Mouse (Mus musculus) hindbrain, embryonic 15.5 days (tissue): ENCODE results near the gene Gm42688. TPM values are rescaled to one million over a fixed set of nuclear protein-coding genes. Genes with fewer than 3 reads are reported as not detected.

Experiments used
- ATAC-seq: fragments of 200-750 bp; cut with Nextera tagmentation; 2 replicates; pipeline ENCODE4 v1.8.0; 2017; ENCODE audit warnings: low read depth, moderate number of reproducible peaks, moderate TSS enrichment; ENCODE audit not compliant: low FRiP score
- H3K27ac ChIP-seq: fragments of 300-500 bp; sonication (generic); replicated peaks from 2 replicates; pipeline ENCODE4 v1.5.1; 2015; ENCODE audit warnings: mild to moderate bottlenecking, inconsistent platforms
- H3K27me3 ChIP-seq: fragments of 300-500 bp; sonication (generic); 2 replicates; pipeline ENCODE4 v1.6.1; 2015; ENCODE audit warnings: control low read depth, inconsistent platforms
- H3K36me3 ChIP-seq: fragments of 300-500 bp; sonication (generic); 2 replicates; pipeline ENCODE4 v1.6.1; 2015; ENCODE audit warnings: control low read depth, inconsistent platforms
- H3K4me1 ChIP-seq: fragments of 300-500 bp; sonication (generic); replicated peaks from 2 replicates; pipeline ENCODE4 v1.6.1; 2015; ENCODE audit warnings: control low read depth, inconsistent platforms
- H3K4me2 ChIP-seq: fragments of 300-500 bp; sonication (generic); 2 replicates; pipeline ENCODE4 v1.6.1; 2015; ENCODE audit warnings: moderate library complexity, mild to moderate bottlenecking, inconsistent platforms
- H3K4me3 ChIP-seq: fragments of 300-500 bp; sonication (generic); 2 replicates; pipeline ENCODE4 v1.5.1; 2015; ENCODE audit warnings: mild to moderate bottlenecking, inconsistent platforms
- H3K9ac ChIP-seq: fragments of 300-500 bp; sonication (generic); 2 replicates; pipeline ENCODE4 v1.6.1; 2015; ENCODE audit warnings: inconsistent platforms
- H3K9me3 ChIP-seq: fragments of 300-500 bp; sonication (generic); 2 replicates; pipeline ENCODE4 v1.6.1; 2016; ENCODE audit warnings: control low read depth, inconsistent platforms
- WGBS: fragments of 180-500 bp; shearing (Covaris S2); methylation state at CpG from one replicate; pipeline ENCODE4 v1.1.7; 2015; 5-methylcytosine and 5-hydroxymethylcytosine counted together
- polyA plus RNA-seq: library from polyadenylated mRNA; unstranded; fragments of >200 nt; fragmentation: Nextera tagmentation; extraction: Ambion mirVana; gene quantifications from 2 replicates; pipeline ENCODE4 v1.2.1, GENCODE M21; 2015

Gene Gm42688
- polyA plus RNA-seq, 1 experiment from 2014 or later, result 6.0 TPM

DNA sequence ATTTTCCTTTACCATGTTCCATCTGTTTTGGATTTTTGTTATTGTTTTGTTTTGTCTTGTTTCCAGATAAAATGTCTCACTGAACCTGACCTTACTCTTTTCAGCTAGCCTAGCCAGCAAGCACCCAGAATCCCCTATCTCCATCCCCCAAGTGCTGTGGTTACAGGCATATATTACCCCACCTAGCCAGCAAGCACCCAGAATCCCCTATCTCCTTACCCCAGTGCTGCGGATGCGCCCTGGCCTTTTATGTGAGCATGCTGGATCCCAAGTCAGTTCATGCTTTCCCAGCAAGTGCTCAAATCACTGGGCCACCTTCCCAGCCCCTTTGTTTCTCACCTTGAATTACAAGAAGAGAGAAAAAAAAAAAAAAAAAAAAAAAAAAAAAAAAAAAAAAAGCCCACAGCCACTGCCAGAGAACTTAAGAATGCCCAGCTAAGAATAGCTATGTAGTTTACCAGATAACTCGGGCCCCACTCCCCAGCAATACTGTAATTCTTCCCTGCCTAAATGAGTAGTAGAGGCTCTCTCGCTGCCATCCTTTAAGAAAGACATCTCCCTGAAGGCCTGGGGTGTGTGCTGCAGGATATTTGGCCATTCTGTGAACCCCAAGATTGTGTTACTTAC is 10.2 kb downstream of the Gm42688 start:
- Histone ChIP-seq H3K36me3 (peaks cover 2% of the 10 kb centered on the region; the same call in 1 of the 2 replicates), H3K9me3 (no peaks in the 10 kb centered on the region), H3K4me1 (peaks cover 43% of the 10 kb centered on the region), H3K9ac (no peak overlapping the region), H3K27me3 (no peaks in the 10 kb centered on the region), H3K27ac (no peak overlapping the region), H3K4me2 (no peak overlapping the region), H3K4me3 (no peak overlapping the region)
- ATAC-seq, result no peak
- 88% methylated on average over 4 of the region's 4 CpGs for WGBS

DNA sequence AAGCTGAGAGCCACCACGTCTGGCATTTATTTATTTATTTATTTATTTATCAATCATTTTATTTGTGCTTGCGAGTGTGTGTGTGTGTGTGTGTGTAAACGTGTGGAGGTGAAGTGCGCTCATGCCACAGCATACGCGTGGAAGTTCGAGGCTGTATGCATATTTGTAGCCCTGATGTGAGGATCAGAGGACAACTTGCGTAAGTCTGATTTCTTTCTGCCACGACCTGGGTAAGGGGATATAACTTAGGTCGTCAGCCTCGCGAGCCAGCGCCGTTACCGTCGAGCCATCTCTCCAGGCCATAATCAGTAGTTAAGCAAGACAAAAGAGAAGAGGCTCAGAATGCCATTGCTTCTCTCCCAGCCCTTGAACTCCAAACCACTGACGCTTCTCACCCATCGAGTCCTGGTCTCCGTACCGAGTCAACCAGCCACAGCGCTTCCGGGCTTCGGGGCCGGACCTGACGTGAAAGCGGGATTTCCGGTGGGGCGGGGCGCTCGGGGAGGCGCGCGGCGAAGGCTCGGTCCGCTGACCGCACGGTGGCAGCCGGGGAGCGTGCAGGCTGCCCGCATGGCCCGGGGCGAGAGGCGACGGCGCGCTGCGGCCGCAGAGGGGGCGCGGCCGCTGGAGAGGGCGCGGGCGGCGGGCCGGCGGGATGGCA is 13.7 kb downstream of the Gm42688 start, which contains the start of gene Mogs:
Mogs (plus strand) TSS at position 486 of the 661 bp plus-strand sequence.
- Histone ChIP-seq H3K36me3 (peaks cover 22% of the 10 kb centered on the region), H3K27ac (peak within 1 kb of the TSS; percentile 81), H3K4me2 (peak within 1 kb of the TSS; percentile 95), H3K9ac (peak within 1 kb of the TSS; percentile 86), H3K9me3 (no peaks in the 10 kb centered on the region), H3K4me3 (peak within 1 kb of the TSS; percentile 70), H3K27me3 (no peaks in the 10 kb centered on the region), H3K4me1 (peaks cover 46% of the 10 kb centered on the region)
- ATAC-seq, result peak; percentile 91
- 1% methylated on average over 51 of the region's 58 CpGs for WGBS

DNA sequence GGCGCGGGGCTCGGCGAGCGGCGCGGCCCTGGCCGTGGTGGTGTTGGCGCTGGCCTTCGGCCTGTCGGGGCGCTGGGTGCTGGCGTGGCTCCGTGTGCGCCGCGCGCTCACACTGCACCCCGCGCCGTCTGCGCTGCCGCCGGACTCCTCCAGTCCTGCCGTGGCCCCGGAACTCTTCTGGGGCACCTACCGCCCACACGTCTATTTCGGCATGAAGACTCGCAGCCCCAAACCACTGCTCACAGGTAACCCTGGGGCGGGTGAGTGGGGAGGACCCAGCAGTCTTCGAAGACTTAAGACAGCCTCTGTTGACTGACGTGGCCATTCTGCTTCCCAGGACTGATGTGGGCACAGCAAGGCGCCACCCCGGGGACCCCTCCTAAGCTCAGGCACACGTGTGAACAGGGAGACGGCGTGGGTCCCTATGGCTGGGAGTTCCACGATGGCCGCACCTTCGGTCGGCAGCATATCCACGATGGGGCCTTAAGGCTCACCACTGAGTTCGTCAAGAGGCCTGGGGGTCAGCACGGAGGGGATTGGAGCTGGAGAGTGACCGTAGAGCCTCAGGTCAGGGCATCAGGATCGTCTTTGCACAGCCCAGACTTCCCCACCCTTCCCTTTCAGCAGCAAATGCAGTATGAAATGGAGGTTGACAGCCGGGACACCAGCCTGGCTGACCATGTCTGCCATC is 14.4 kb downstream of the Gm42688 start:
- Histone ChIP-seq H3K4me3 (peak overlapping the region; percentile 70), H3K4me1 (peaks cover 48% of the 10 kb centered on the region), H3K9ac (peak overlapping the region; percentile 86), H3K4me2 (peak overlapping the region; percentile 95), H3K9me3 (no peaks in the 10 kb centered on the region), H3K27ac (peak overlapping the region; percentile 81), H3K36me3 (peaks cover 22% of the 10 kb centered on the region), H3K27me3 (no peaks in the 10 kb centered on the region)
- WGBS, result 2% methylated on average over 37 of the region's 48 CpGs
- peak; percentile 63 for ATAC-seq

DNA sequence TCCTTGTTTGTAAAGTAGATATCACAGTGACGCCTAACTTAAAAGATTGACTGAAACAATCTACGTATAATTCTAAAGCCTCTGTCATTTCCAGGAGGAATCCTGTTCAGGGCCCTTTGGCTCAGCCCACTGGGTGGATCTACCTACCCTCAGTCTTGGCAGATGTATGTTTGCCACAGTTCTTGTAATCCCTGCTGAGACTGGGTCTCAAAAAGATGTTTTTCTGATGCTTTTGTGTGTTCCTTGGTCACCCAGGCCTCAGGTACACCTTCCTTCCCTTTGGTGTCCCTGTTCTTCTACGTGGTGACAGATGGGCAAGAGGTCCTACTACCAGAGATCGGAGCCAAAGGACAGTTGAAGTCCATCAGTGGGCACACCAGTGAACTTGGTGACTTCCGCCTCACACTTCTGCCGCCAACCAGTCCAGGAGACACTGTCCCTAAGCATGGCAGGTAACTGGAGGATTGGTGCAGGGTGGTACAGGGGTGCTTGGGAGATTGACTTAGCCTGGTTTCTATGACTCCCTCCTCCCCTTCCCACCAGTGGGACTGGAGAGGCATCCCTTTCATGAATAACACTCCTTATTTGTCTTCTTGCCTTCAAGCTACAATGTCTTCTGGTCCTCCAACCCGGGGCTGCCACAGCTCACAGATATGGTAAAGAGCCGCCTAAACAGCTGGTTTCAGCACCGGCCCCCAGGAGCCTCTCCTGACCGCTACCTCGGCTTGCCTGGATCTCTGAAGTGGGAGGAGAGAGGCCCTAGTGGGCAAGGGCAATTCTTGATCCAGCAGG is 15.2 kb downstream of the Gm42688 start:
- H3K4me3 ChIP-seq, result peak overlapping the region; percentile 70
- 0 out of 2 replicates have a peak overlapping the region, but pooled peaks have one; percentile 81 for H3K27ac ChIP-seq
- H3K9ac ChIP-seq, result peak overlapping the region; percentile 86
- H3K4me2 ChIP-seq, result peak overlapping the region; percentile 95
- 86% methylated on average over 11 of the region's 11 CpGs for WGBS
- ATAC-seq, result no peak
- H3K27me3 ChIP-seq, result no peaks in the 10 kb centered on the region
- peaks cover 48% of the 10 kb centered on the region for H3K4me1 ChIP-seq
- peaks cover 22% of the 10 kb centered on the region for H3K36me3 ChIP-seq
- no peaks in the 10 kb centered on the region for H3K9me3 ChIP-seq

DNA sequence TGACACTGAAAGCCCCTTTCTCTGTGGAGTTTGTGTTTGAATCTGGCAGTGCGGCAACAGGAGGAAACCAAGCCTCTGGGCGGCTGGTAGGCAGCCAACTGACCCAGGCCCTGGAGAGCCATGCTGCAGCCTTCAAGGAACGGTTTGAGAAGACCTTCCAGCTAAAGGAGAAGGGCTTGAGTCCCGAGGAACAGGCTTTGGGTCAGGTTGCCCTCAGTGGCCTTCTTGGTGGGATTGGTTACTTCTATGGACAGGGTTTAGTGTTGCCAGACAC is 15.7 kb downstream of the Gm42688 start:
- ATAC-seq, result no peak
- no peak overlapping the region for H3K9ac ChIP-seq
- H3K4me2 ChIP-seq, result peak overlapping the region; percentile 95; the same call in 1 of the 2 replicates
- H3K27ac ChIP-seq, result no peak overlapping the region
- no peaks in the 10 kb centered on the region for H3K9me3 ChIP-seq
- peaks cover 52% of the 10 kb centered on the region for H3K4me1 ChIP-seq
- WGBS, result 89% methylated on average over 4 of the region's 4 CpGs
- H3K36me3 ChIP-seq, result peaks cover 22% of the 10 kb centered on the region
- no peaks in the 10 kb centered on the region for H3K27me3 ChIP-seq
- H3K4me3 ChIP-seq, result no peak overlapping the region

DNA sequence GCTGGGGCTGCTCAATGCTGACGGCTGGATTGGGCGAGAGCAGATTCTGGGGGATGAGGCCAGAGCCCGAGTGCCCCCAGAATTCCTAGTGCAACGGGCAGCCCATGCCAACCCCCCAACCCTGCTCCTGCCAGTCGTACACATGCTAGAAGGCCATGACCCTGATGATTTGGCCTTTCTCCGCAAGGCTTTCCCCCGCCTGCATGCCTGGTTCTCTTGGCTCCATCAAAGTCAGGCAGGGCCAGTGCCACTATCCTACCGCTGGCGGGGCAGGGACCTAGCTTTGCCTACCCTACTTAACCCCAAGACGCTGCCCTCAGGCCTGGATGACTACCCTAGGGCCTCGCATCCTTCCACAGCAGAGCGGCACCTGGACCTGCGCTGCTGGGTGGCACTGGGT is 16.2 kb downstream of the Gm42688 start:
- no peaks in the 10 kb centered on the region for H3K9me3 ChIP-seq
- H3K4me3 ChIP-seq, result no peak overlapping the region
- H3K4me1 ChIP-seq, result peaks cover 58% of the 10 kb centered on the region
- ATAC-seq, result no peak
- no peaks in the 10 kb centered on the region for H3K27me3 ChIP-seq
- no peak overlapping the region for H3K9ac ChIP-seq
- H3K36me3 ChIP-seq, result peaks cover 22% of the 10 kb centered on the region
- 91% methylated on average over 13 of the region's 13 CpGs for WGBS
- no peak overlapping the region for H3K4me2 ChIP-seq
- no peak overlapping the region for H3K27ac ChIP-seq

DNA sequence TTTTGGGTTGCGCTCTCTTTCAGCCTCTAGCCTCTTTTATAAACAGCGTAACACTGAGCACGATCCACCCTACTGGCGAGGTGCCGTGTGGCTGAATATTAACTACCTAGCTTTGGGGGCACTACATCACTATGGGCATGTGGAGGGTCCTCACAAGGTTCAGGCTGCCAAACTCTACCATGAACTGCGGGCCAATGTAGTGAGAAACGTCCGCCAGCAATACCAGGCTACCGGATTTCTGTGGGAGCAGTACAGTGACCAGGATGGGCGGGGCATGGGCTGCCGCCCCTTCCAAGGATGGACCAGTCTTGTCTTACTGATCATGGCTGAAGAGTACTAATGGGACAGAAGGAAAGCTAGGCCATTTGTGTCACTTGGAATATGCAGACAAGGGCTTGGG is 17.0 kb downstream of the Gm42688 start:
- Histone ChIP-seq H3K36me3 (peaks cover 22% of the 10 kb centered on the region), H3K9ac (no peak overlapping the region), H3K27ac (no peak overlapping the region), H3K27me3 (no peaks in the 10 kb centered on the region), H3K4me3 (no peak overlapping the region), H3K4me1 (peaks cover 64% of the 10 kb centered on the region), H3K4me2 (no peak overlapping the region), H3K9me3 (no peaks in the 10 kb centered on the region)
- WGBS, result 78% methylated on average over 11 of the region's 11 CpGs
- ATAC-seq, result no peak

DNA sequence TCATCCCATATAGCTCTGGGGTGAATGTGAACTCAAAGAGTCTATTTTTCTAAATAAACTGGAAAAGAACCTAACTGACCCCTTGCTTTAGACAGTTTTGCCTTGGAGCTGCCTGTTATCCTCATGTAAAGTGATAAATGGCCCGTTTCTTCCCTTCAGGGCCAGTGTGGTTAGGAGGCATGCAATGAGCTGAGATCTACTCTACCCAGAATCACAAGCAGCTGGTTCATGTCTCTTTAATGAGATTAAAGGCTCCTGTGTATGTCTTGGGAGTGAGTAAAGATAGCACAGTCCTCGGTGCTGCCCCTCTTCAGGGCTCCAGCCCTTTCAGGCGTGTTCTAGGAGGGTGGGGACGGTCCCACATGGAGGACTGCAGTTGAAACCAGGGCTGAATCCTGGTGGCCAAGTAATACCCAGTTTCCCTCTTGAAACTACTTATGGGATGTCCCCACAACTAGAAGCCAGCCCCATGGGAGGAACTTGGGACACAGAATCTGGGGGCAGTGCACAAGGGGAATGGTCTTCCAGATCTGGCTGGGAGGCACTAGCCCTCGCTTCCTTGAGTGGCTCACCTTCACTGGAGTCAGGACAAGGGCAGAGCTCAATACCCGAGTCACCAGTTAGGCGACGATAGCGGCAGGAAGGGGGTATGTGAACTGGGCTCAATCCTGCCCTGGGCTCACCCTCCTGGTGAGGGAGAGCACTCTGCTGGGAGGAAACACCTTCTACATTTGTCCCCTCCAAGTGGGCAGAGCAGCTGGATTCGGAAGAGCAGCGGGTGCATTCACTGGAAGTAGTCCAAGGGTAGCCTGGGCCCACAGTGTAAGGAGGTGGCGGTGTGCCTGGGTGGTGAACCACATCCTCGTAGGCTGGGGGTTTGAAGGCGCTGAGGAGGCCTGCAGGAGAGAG is 17.7 kb downstream of the Gm42688 start:
- Histone ChIP-seq H3K27me3 (no peaks in the 10 kb centered on the region), H3K9me3 (no peaks in the 10 kb centered on the region), H3K4me3 (no peak overlapping the region; the same call in 1 of the 2 replicates), H3K4me2 (peak overlapping the region; percentile 99), H3K9ac (no peak overlapping the region), H3K4me1 (peaks cover 68% of the 10 kb centered on the region), H3K36me3 (peaks cover 22% of the 10 kb centered on the region), H3K27ac (no peak overlapping the region)
- WGBS, result 87% methylated on average over 14 of the region's 14 CpGs
- ATAC-seq, result no peak

DNA sequence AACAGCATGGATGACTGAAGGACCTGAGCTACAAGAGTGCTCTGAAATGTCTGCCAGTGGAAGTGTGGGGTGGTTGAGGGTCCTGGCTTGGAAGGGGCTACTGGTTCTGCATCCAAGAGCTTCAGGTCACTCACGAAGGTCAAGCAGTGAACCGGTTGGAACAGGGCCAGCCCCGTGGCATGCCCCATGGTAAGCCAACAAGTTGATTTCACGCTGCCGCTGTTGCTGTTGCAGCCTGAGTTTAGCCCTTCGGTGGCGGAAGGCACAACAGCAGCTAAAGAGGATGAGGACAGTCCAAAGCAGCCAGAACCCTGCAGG is 18.3 kb downstream of the Gm42688 start:
- WGBS, result 51% methylated on average over 7 of the region's 7 CpGs

DNA sequence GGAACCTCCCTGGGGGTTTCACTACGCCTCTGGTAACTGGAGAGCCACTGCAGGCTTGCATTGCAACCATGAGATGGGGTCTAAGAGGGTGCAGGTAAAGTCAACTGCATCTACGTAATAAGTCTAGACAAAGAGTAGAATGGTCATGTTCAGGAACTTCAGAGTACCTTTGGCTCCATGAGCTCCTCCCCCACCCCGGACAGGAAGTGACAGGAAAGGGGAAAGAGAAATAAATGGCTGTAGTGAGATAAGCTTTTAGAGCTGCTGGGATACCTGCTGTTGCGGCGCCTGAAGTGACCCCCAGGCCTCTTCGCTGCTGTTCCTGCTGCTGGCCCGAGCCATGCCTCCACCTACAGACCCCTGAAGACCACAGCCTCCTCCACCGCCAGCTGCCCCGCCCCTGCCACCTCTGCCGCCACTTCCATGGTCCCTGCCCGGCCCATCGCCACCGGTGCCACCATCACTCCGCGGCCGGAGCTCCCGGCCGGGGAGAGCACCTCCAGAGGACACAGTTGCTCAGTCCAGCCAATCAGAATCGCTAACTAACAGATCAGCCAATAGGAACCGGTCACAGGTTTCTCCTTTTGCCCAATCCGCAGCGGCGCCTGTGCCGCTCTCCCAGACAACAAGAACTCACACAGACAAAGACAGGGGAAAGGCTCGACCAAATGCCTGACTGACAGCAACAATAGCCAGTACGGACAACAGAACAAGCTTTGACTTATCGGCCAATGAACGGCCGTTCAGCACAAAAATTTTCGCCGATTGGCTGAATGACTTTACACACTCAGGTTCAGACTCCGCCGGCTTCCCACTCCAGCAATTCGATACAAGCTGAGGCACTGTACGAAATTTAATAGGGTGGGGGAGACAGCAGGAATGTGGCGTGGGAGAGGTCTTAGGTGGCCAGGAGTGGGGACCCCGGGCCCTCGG is 19.8 kb downstream of the Gm42688 start, which contains the start of gene Wbp1:
Wbp1 (minus strand) TSS at position 630 of the 933 bp plus-strand sequence.
- no peaks in the 10 kb centered on the region for H3K9me3 ChIP-seq
- peak within 1 kb of the TSS; percentile 95 for H3K27ac ChIP-seq
- H3K4me3 ChIP-seq, result peak within 1 kb of the TSS; percentile 65
- H3K4me1 ChIP-seq, result peaks cover 68% of the 10 kb centered on the region
- H3K4me2 ChIP-seq, result peak within 1 kb of the TSS; percentile 99
- under 1% methylated on average over 38 of the region's 38 CpGs for WGBS
- no peaks in the 10 kb centered on the region for H3K27me3 ChIP-seq
- peaks cover 22% of the 10 kb centered on the region for H3K36me3 ChIP-seq
- H3K9ac ChIP-seq, result peak within 1 kb of the TSS; percentile 76
- ATAC-seq, result peak; percentile 96

More for the DNA sequence above, 18.3 kb downstream of the Gm42688 start:
- no peaks in the 10 kb centered on the region for H3K27me3 ChIP-seq
- peak overlapping the region; percentile 99 for H3K4me2 ChIP-seq
- H3K4me3 ChIP-seq, result peak overlapping the region; percentile 65
- H3K36me3 ChIP-seq, result peaks cover 22% of the 10 kb centered on the region
- H3K9ac ChIP-seq, result peak overlapping the region; percentile 70; the same call in 1 of the 2 replicates
- H3K9me3 ChIP-seq, result no peaks in the 10 kb centered on the region
- ATAC-seq, result no peak
- H3K27ac ChIP-seq, result no peak overlapping the region
- peaks cover 69% of the 10 kb centered on the region for H3K4me1 ChIP-seq
